17 mouse cellular contexts compared by ENCODE assay signal in the genomic region with DNA sequence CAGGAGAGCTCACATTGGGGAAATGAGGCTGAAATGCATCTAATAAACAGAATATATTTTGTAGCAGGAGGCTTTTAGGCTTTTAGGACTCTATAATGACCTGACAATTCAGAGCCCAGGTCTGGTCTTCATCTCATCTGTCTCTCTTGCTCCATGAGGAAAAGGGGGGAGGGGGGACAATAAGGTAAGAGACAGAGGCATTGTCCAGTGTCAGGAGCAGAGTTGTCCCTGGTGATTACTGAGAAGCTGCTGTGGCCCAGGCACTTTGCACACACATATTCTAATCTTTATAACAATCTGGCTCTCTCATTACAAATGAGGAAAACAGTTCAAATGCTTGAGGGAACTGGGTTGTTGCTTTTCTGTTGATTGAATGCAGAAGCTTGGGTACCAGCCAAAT.
"Had no signal": no experiment of that assay in that cellular context is flagged by ENCODE, and none has a peak within 500 bp of the region (broad histone marks: within the 10 kb centered on the region; RNA-seq: fewer than 3 reads in every experiment).

No protein-coding gene starts in this region.

- DNase-seq: kidney, postnatal 4 days; lung, postnatal 14 days; right cerebral cortex, adult 18-20 months; right cerebral cortex, postnatal 25 days; thymus, adult 18-20 months; thymus, postnatal 14 days had no signal

- H3K9ac ChIP-seq: limb, embryonic 15.5 days; liver, embryonic 12.5 days; lung, embryonic 14.5 days; midbrain, embryonic 12.5 days; neural tube, embryonic 15.5 days had no signal

- H3K4me2 ChIP-seq: limb, embryonic 15.5 days; liver, embryonic 12.5 days; lung, embryonic 14.5 days; midbrain, embryonic 12.5 days; neural tube, embryonic 15.5 days had no signal

- H3K27ac ChIP-seq: kidney, postnatal 0 days; layer of hippocampus, adult 2 months; left cerebral cortex, adult 2 months; limb, embryonic 15.5 days; liver, embryonic 12.5 days; macrophage; midbrain, embryonic 12.5 days; neural tube, embryonic 15.5 days had no signal

- H3K36me3 ChIP-seq: limb, embryonic 15.5 days; liver, embryonic 12.5 days; midbrain, embryonic 12.5 days; neural tube, embryonic 15.5 days had no signal

- H3K27me3 ChIP-seq: limb, embryonic 15.5 days; liver, embryonic 12.5 days; megakaryocyte, embryonic 14.5 days; midbrain, embryonic 12.5 days; neural tube, embryonic 15.5 days had no signal

- H3K9me3 ChIP-seq: limb, embryonic 15.5 days; liver, embryonic 12.5 days; megakaryocyte, embryonic 14.5 days; midbrain, embryonic 12.5 days; neural tube, embryonic 15.5 days had no signal

- H3K4me1 ChIP-seq: liver, embryonic 12.5 days; megakaryocyte, embryonic 14.5 days; midbrain, embryonic 12.5 days; neural tube, embryonic 15.5 days had no signal

- H3K4me3 ChIP-seq: layer of hippocampus, adult 2 months; left cerebral cortex, adult 2 months; limb, embryonic 15.5 days; liver, embryonic 12.5 days; megakaryocyte, embryonic 14.5 days; midbrain, embryonic 12.5 days; myocyte; neural tube, embryonic 15.5 days had no signal

- ATAC-seq: liver, embryonic 12.5 days had no signal
